In the genomic region with DNA sequence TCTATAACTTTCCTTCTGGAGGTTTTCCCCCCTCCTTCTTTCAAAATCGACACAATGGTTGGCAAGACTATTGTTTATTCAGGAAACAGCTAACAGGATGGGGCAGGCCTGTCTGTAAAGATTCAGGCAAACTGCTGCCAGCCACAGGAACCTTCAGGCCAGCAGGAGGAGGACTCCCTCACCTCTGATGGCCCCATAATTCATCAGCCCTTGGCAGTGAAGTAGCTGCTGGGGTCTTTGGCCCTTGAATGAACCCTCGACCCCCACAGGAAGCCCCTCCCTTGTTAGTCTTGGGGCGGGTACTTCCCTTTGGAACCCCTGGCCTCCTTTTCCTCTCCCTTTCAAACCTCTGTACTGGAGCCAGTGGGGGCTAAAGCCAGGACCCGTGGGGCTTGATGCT, we compare ENCODE assay signal across 9 mouse cellular contexts. TPM values are rescaled to one million over a fixed set of nuclear protein-coding genes. Genes with fewer than 3 reads are reported as not detected.
DNase-seq lines count a peak whose midpoint lies in the region; ATAC-seq and TF ChIP-seq lines count a peak whose summit lies in the region.
"Had no signal": no experiment of that assay in that cellular context is flagged by ENCODE, and none has a peak within 500 bp of the region (broad histone marks: within the 10 kb centered on the region; RNA-seq: fewer than 3 reads in every experiment).

No protein-coding gene starts in this region.

- peak overlapping the region; percentile 2; the same call in 1 of the 2 replicates for H3K4me2 ChIP-seq in heart, embryonic 15.5 days
- H3K4me2 ChIP-seq: limb, embryonic 12.5 days had no signal

- H3K27me3 ChIP-seq in megakaryocyte, embryonic 14.5 days (replicated peaks): no peaks in the 10 kb centered on the region
- H3K27me3 ChIP-seq in heart, embryonic 15.5 days: no peaks in the 10 kb centered on the region
- no peaks in the 10 kb centered on the region for H3K27me3 ChIP-seq in small intestine, adult 2 months (ENCODE audit: control insufficient read depth, insufficient read depth, low read length)
- H3K27me3 ChIP-seq: limb, embryonic 12.5 days had no signal

- peaks cover 85% of the 10 kb centered on the region for H3K4me1 ChIP-seq in megakaryocyte, embryonic 14.5 days
- peaks cover 35% of the 10 kb centered on the region for H3K4me1 ChIP-seq in heart, embryonic 15.5 days (replicated peaks)
- H3K4me1 ChIP-seq in small intestine, adult 2 months (ENCODE audit: control insufficient read depth, insufficient read depth, insufficient read length, low read length): peaks cover 32% of the 10 kb centered on the region

- TF ChIP-seq POLR2A in small intestine, adult 2 months (IDR thresholded peaks at IDR 0.05; ENCODE audit: low read depth, low read length): no peak

- TF ChIP-seq CTCF in small intestine, adult 2 months (IDR thresholded peaks at IDR 0.05; ENCODE audit: extremely low read depth, insufficient read length, insufficient replicate concordance, low read depth, low read length): no peak

- 0 out of 2 replicates have a peak overlapping the region, but pooled peaks have one; percentile 9 for H3K9ac ChIP-seq in heart, embryonic 15.5 days
- H3K9ac ChIP-seq: limb, embryonic 12.5 days had no signal

- ATAC-seq in megakaryocyte, adult 5-6 weeks (ENCODE audit: poor library complexity, severe bottlenecking): no peak
- ATAC-seq in heart, embryonic 15.5 days (replicated peaks; ENCODE audit: insufficient number of reproducible peaks, insufficient read depth, low FRiP score, low read depth): peak; percentile 82

- no peaks in the 10 kb centered on the region for H3K9me3 ChIP-seq in megakaryocyte, embryonic 14.5 days
- H3K9me3 ChIP-seq in heart, embryonic 15.5 days (replicated peaks): no peaks in the 10 kb centered on the region
- H3K9me3 ChIP-seq: limb, embryonic 12.5 days had no signal

- peak; percentile 67 to 74 for DNase-seq in kidney, postnatal 4 days
- no peak for DNase-seq in frontal cortex, postnatal 10 days (ENCODE audit: low spot score in 2 of 2)
- DNase-seq in urinary bladder, postnatal 10 days (ENCODE audit: low spot score): no peak
- no peak for DNase-seq in cerebellum, adult 11 months

- 20% methylated on average over 4 of the region's 4 CpGs for WGBS in heart, embryonic 15.5 days
- WGBS in small intestine, adult 2 months: 8% methylated on average over 4 of the region's 4 CpGs

- no peaks in the 10 kb centered on the region for H3K36me3 ChIP-seq in megakaryocyte, embryonic 14.5 days (replicated peaks; ENCODE audit: low read length)
- no peaks in the 10 kb centered on the region for H3K36me3 ChIP-seq in heart, embryonic 15.5 days
- H3K36me3 ChIP-seq in small intestine, adult 2 months (ENCODE audit: control insufficient read depth, insufficient read depth, low read length): no peaks in the 10 kb centered on the region
- H3K36me3 ChIP-seq: limb, embryonic 12.5 days had no signal

- H3K4me3 ChIP-seq in megakaryocyte, embryonic 14.5 days (replicated peaks): peak overlapping the region; percentile 74
- no peak overlapping the region for H3K4me3 ChIP-seq in heart, embryonic 15.5 days
- no peak overlapping the region for H3K4me3 ChIP-seq in small intestine, adult 2 months (ENCODE audit: low read depth, low read length)
- H3K4me3 ChIP-seq: limb, embryonic 12.5 days had no signal

- H3K27ac ChIP-seq in heart, embryonic 15.5 days: peak overlapping the region; percentile 46
- H3K27ac ChIP-seq in small intestine, adult 2 months (ENCODE audit: insufficient read depth, low read depth, low read length): peak overlapping the region; percentile 70
- H3K27ac ChIP-seq: limb, embryonic 12.5 days had no signal

RNA-seq across cellular contexts. Expression of a gene that starts 8.4 kb away (rescaled TPM):
- not detected in 2 replicates for polyA plus RNA-seq in megakaryocyte, embryonic 14.5 days (2012; ENCODE audit: insufficient read depth, low replicate concordance)
- total RNA-seq in megakaryocyte, adult 5-6 weeks (2015): not detected in 2 replicates
- not detected in 2 replicates for total RNA-seq in megakaryocyte, adult 5-6 weeks (2017)
- 0.13 TPM in 1 of 2 replicates, not detected in the other for polyA plus RNA-seq in heart, embryonic 15.5 days (2015; fragmentation: Nextera tagmentation; extraction: Ambion mirVana)
- 0.29 and 8.4 TPM in 2 replicates for polyA plus RNA-seq in small intestine, adult 2 months (2012; rRNA removed)
- polyA plus RNA-seq: limb, embryonic 12.5 days had no signal

RNA-seq across cellular contexts. Expression of a gene that starts 31.0 kb away (rescaled TPM):
- polyA plus RNA-seq in megakaryocyte, embryonic 14.5 days (2012; ENCODE audit: insufficient read depth, low replicate concordance): 4.6 and 31.1 TPM in 2 replicates
- total RNA-seq in megakaryocyte, adult 5-6 weeks (2015): 48.4 and 55.6 TPM in 2 replicates
- 139 and 143 TPM in 2 replicates for total RNA-seq in megakaryocyte, adult 5-6 weeks (2017)
- polyA plus RNA-seq in heart, embryonic 15.5 days (2015; fragmentation: Nextera tagmentation; extraction: Ambion mirVana): 88.3 and 103 TPM in 2 replicates
- 2.5 and 4.8 TPM in 2 replicates for polyA plus RNA-seq in small intestine, adult 2 months (2012; rRNA removed)

RNA-seq across cellular contexts. Expression of a gene that starts 46.8 kb away (rescaled TPM):
- 0.40 and 1.0 TPM in 2 replicates for polyA plus RNA-seq in megakaryocyte, embryonic 14.5 days (2012; ENCODE audit: insufficient read depth, low replicate concordance)
- 28.0 and 28.3 TPM in 2 replicates for total RNA-seq in megakaryocyte, adult 5-6 weeks (2015)
- 19.6 and 23.9 TPM in 2 replicates for total RNA-seq in megakaryocyte, adult 5-6 weeks (2017)
- polyA plus RNA-seq in heart, embryonic 15.5 days (2015; fragmentation: Nextera tagmentation; extraction: Ambion mirVana): 8.9 and 10.6 TPM in 2 replicates
- 16.3 and 16.4 TPM in 2 replicates for polyA plus RNA-seq in small intestine, adult 2 months (2012; rRNA removed)

Comparison
In these comparisons a context has a peak if more than half of its experiments do, and no peak if none do; other contexts are left out.
1. DNase-seq: peak in kidney, postnatal 4 days (2 of 2); none in frontal cortex, postnatal 10 days (0 of 2), urinary bladder, postnatal 10 days (single experiment) and cerebellum, adult 11 months (single experiment).